Mouse (Mus musculus) CH12.LX (cell line): ENCODE data around the gene Ilf2. TPM values are rescaled to one million over a fixed set of nuclear protein-coding genes. Genes with fewer than 3 reads are reported as not detected.

Source experiments
- DNase-seq: peaks from one replicate; pipeline ENCODE4 v3.0.0-alpha.2; 2013; ENCODE audit errors: extremely low read depth
- H3K27ac ChIP-seq: 2 replicates; pipeline ENCODE4 v1.5.1; 2012; ENCODE audit warnings: low read depth, mild to moderate bottlenecking, control low read depth, moderate library complexity; ENCODE audit not compliant: insufficient read depth
- H3K27me3 ChIP-seq: replicated peaks from 2 replicates; pipeline ENCODE3; 2012; ENCODE audit warnings: inconsistent platforms
- H3K36me3 ChIP-seq, 2 experiments: replicated peaks in 1 of 2; 2 replicates each; pipeline versions ENCODE3 to v1.6.1; 2012; ENCODE audit warnings: inconsistent platforms in 1 of 2, low read length in 1 of 2, mild to moderate bottlenecking in 1 of 2, mixed read lengths in 1 of 2, moderate library complexity in 1 of 2; ENCODE audit not compliant: control insufficient read depth in 1 of 2, insufficient read depth in 1 of 2
- H3K4me1 ChIP-seq, 2 experiments: 2 replicates each; pipeline ENCODE4 v1.6.1; 2012; ENCODE audit warnings: inconsistent platforms in 1 of 2, moderate library complexity in 1 of 2; ENCODE audit not compliant: insufficient read depth in 2 of 2, control insufficient read depth in 1 of 2
- H3K4me2 ChIP-seq: 2 replicates; pipeline ENCODE4 v1.6.1; 2012; ENCODE audit warnings: low read depth, mild to moderate bottlenecking, control low read depth; ENCODE audit not compliant: poor library complexity, insufficient read depth, severe bottlenecking
- H3K4me3 ChIP-seq, 3 experiments: fragments of 150-350 bp in 1 of 3; sonication (generic) in 1 of 3; replicated peaks in 1 of 3; 2 replicates each; pipeline versions ENCODE3 to v1.5.1; 2011 to 2012; ENCODE audit warnings: low read depth in 2 of 3, low read length in 2 of 3, mild to moderate bottlenecking in 2 of 3, moderate library complexity in 2 of 3, control low read depth in 1 of 3, improper control_type of control experiment in 1 of 3, inconsistent platforms in 1 of 3, mixed read lengths in 1 of 3; ENCODE audit not compliant: poor library complexity in 1 of 3
- H3K79me2 ChIP-seq: replicated peaks from 2 replicates; pipeline ENCODE4 v1.6.1; 2012; ENCODE audit warnings: mild to moderate bottlenecking, moderate library complexity; ENCODE audit not compliant: control insufficient read depth, poor library complexity, insufficient read depth, severe bottlenecking; ENCODE audit errors: extremely low read depth
- H3K9ac ChIP-seq: 2 replicates; pipeline ENCODE4 v1.6.1; 2012; ENCODE audit warnings: low read depth, mild to moderate bottlenecking, control low read depth, moderate library complexity; ENCODE audit not compliant: insufficient read depth
- H3K9me3 ChIP-seq: replicated peaks from 2 replicates; pipeline ENCODE3; 2012; ENCODE audit warnings: low read length, inconsistent platforms, mixed read lengths
- BHLHE40 ChIP-seq: IDR thresholded peaks from 2 replicates; pipeline ENCODE4 v1.6.1; 2011; ENCODE audit warnings: mild to moderate bottlenecking, low read depth, low read length, improper control_type of control experiment
- CHD1 ChIP-seq: IDR thresholded peaks from 2 replicates; pipeline ENCODE4 v1.6.1; 2012; ENCODE audit warnings: low read depth, low read length, improper control_type of control experiment, inconsistent platforms
- CHD2 ChIP-seq: IDR thresholded peaks from 2 replicates; pipeline ENCODE4 v1.6.1; 2011; ENCODE audit warnings: low read length, improper control_type of control experiment
- CTCF ChIP-seq, 2 experiments: IDR thresholded peaks in 1 of 2; conservative IDR thresholded peaks in 1 of 2; 2 replicates each; pipeline ENCODE4 v1.5.1; 2011 to 2012; ENCODE audit warnings: low read depth in 2 of 2, low read length in 2 of 2, improper control_type of control experiment in 1 of 2, inconsistent platforms in 1 of 2, mild to moderate bottlenecking in 1 of 2, moderate library complexity in 1 of 2
- E2F4 ChIP-seq: IDR thresholded peaks from 2 replicates; pipeline ENCODE4 v1.6.1; 2011; ENCODE audit warnings: low read depth, low read length, improper control_type of control experiment; ENCODE audit not compliant: insufficient replicate concordance
- ELF1 ChIP-seq: IDR thresholded peaks from 2 replicates; pipeline ENCODE4 v1.6.1; 2014; ENCODE audit warnings: low read depth, mild to moderate bottlenecking, inconsistent platforms, low read length, improper control_type of control experiment
- EP300 ChIP-seq: IDR thresholded peaks from 2 replicates; pipeline ENCODE4 v1.6.1; 2011; ENCODE audit warnings: low read length, improper control_type of control experiment
- GABPA ChIP-seq: IDR thresholded peaks from 2 replicates; pipeline ENCODE4 v1.6.1; 2012; ENCODE audit warnings: low read depth, low read length, improper control_type of control experiment, inconsistent platforms; ENCODE audit not compliant: insufficient replicate concordance
- HCFC1 ChIP-seq: IDR thresholded peaks from 2 replicates; pipeline ENCODE4 v1.6.1; 2012; ENCODE audit warnings: low read depth, mild to moderate bottlenecking, inconsistent platforms, low read length, improper control_type of control experiment
- IRF4 ChIP-seq: IDR thresholded peaks from 2 replicates; pipeline ENCODE4 v1.6.1; 2014; ENCODE audit warnings: low read depth, mild to moderate bottlenecking, inconsistent platforms, low read length, improper control_type of control experiment
- JUN ChIP-seq: IDR thresholded peaks from 2 replicates; pipeline ENCODE4 v1.6.1; 2011; ENCODE audit warnings: low read depth, mild to moderate bottlenecking, low read length, improper control_type of control experiment, moderate library complexity; ENCODE audit not compliant: insufficient read depth
- KAT2A ChIP-seq: IDR thresholded peaks from 2 replicates; pipeline ENCODE4 v1.6.1; 2012; ENCODE audit warnings: low read length, improper control_type of control experiment, inconsistent platforms; ENCODE audit not compliant: insufficient replicate concordance
- MAFK ChIP-seq: IDR thresholded peaks from 2 replicates; pipeline ENCODE4 v1.6.1; 2011; ENCODE audit warnings: low read length, improper control_type of control experiment; ENCODE audit not compliant: insufficient replicate concordance
- MAX ChIP-seq: IDR thresholded peaks from 2 replicates; pipeline ENCODE4 v1.6.1; 2011; ENCODE audit warnings: low read length, improper control_type of control experiment
- MAZ ChIP-seq: IDR thresholded peaks from 2 replicates; pipeline ENCODE4 v1.6.1; 2012; ENCODE audit warnings: low read depth, mild to moderate bottlenecking, inconsistent platforms, low read length, improper control_type of control experiment, moderate library complexity
- MEF2A ChIP-seq: IDR thresholded peaks from 2 replicates; pipeline ENCODE4 v1.6.1; 2014; ENCODE audit warnings: low read depth, mild to moderate bottlenecking, inconsistent platforms, low read length, improper control_type of control experiment, borderline replicate concordance
- MXI1 ChIP-seq: IDR thresholded peaks from 2 replicates; pipeline ENCODE4 v1.6.1; 2011; ENCODE audit warnings: mild to moderate bottlenecking, low read depth, low read length, improper control_type of control experiment
- MYC ChIP-seq: IDR thresholded peaks from 2 replicates; pipeline ENCODE4 v1.6.1; 2011; ENCODE audit warnings: low read depth, mild to moderate bottlenecking, improper control_type of control experiment, low read length
- NELFE ChIP-seq: IDR thresholded peaks from 2 replicates; pipeline ENCODE4 v1.6.1; 2011; ENCODE audit warnings: low read depth, low read length, improper control_type of control experiment
- PAX5 ChIP-seq: IDR thresholded peaks from 2 replicates; pipeline ENCODE4 v1.6.1; 2012; ENCODE audit warnings: low read length, inconsistent platforms, mixed read lengths
- RAD21 ChIP-seq: IDR thresholded peaks from 2 replicates; pipeline ENCODE4 v1.6.1; 2011; ENCODE audit warnings: low read depth, mild to moderate bottlenecking, low read length, improper control_type of control experiment, moderate library complexity
- RCOR1 ChIP-seq: conservative IDR thresholded peaks from 2 replicates; pipeline ENCODE4 v1.6.1; 2012; ENCODE audit warnings: low read depth, mild to moderate bottlenecking, inconsistent platforms, low read length, improper control_type of control experiment
- SIN3A ChIP-seq: IDR thresholded peaks from 2 replicates; pipeline ENCODE4 v1.6.1; 2012; ENCODE audit warnings: low read length, improper control_type of control experiment, inconsistent platforms
- SMC3 ChIP-seq: IDR thresholded peaks from 2 replicates; pipeline ENCODE4 v1.6.1; 2011; ENCODE audit warnings: low read depth, low read length, improper control_type of control experiment
- TCF12 ChIP-seq: IDR thresholded peaks from 2 replicates; pipeline ENCODE4 v1.6.1; 2014; ENCODE audit warnings: low read depth, mild to moderate bottlenecking, inconsistent platforms, low read length, improper control_type of control experiment
- UBTF ChIP-seq: IDR thresholded peaks from 2 replicates; pipeline ENCODE4 v1.6.1; 2012; ENCODE audit warnings: low read depth, mild to moderate bottlenecking, inconsistent platforms, low read length, improper control_type of control experiment, moderate library complexity
- USF1 ChIP-seq: IDR thresholded peaks from 2 replicates; pipeline ENCODE4 v1.6.1; 2014; ENCODE audit warnings: low read depth, mild to moderate bottlenecking, inconsistent platforms, low read length, improper control_type of control experiment
- USF2 ChIP-seq: conservative IDR thresholded peaks from 2 replicates; pipeline ENCODE4 v1.6.1; 2011; ENCODE audit warnings: low read depth, low read length, improper control_type of control experiment
- ZC3H11A ChIP-seq: IDR thresholded peaks from 2 replicates; pipeline ENCODE4 v1.6.1; 2012; ENCODE audit warnings: low read depth, mild to moderate bottlenecking, inconsistent platforms, low read length, improper control_type of control experiment
- ZKSCAN1 ChIP-seq: IDR thresholded peaks from 2 replicates; pipeline ENCODE4 v1.6.1; 2012; ENCODE audit warnings: low read depth, inconsistent platforms, low read length, improper control_type of control experiment, borderline replicate concordance
- ZMIZ1 ChIP-seq: IDR thresholded peaks from 2 replicates; pipeline ENCODE4 v1.6.1; 2012; ENCODE audit warnings: low read depth, mild to moderate bottlenecking, inconsistent platforms, low read length, improper control_type of control experiment
- dilution Hi-C: fragments of 300-500 bp; cut with MboI; formaldehyde crosslinking; loops from 2 replicates; pipeline ENCODE4 v1.14.3; 2020; ENCODE audit warnings: low sequenced_read_pairs; ENCODE audit not compliant: extremely low pct_unique_long_range_greater_than_20kb, extremely low pct_ligation_motif_present
- in situ Hi-C: fragments of 300-500 bp; cut with MboI; formaldehyde crosslinking; loops from 3 replicates; pipeline ENCODE4 v1.14.3; 2019; ENCODE audit warnings: low sequenced_read_pairs, low pct_ligation_motif_present, low pct_unique_long_range_greater_than_20kb, mixed read lengths
- polyA plus RNA-seq: library from polyadenylated mRNA; unstranded; fragments of >175 nt; gene quantifications from 2 replicates; pipeline ENCODE4 v1.2.1, GENCODE M21; 2012; ENCODE audit warnings: low read depth; ENCODE audit not compliant: insufficient read length
- total RNA-seq, 2 experiments: library from RNA; depleted of rRNA; stranded (reverse); fragments of 300-350 nt in 1 of 2; fragments of >200 nt in 1 of 2; gene quantifications; 2 replicates each; pipeline ENCODE4 v1.2.3; 2012 to 2014

The Ilf2 gene
- total and polyA plus RNA-seq, 3 experiments, result 120 to 197 (median 182) TPM

DNA sequence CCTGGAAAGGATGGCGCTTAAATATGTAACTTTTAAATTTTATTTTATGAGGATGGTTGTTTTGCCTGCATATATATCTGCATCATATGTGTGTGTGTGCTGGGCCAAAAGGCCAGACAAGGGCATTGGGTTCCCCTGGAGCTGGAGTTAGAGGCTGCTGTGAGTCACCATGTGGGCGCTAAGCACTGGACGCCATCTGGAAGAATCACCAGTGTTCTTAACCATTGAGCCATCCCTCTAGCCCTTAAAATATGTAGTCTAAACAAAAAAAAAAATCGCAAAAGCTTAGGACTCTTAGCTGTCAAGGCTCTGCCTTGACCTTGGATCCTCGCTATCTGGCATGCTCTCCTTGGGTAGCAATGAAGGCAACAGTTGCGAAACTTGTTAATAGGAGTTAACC lies 12.7 kb downstream of the Ilf2 start:
- in situ Hi-C loops, result no loop called here
- H3K4me3 ChIP-seq, result no peak overlapping the region
- H3K4me2 ChIP-seq, result no peak overlapping the region
- dilution Hi-C loops, result no loop called here
- no peak overlapping the region for H3K27ac ChIP-seq
- peaks cover 42 to 59% of the 10 kb centered on the region in 2 experiments for H3K36me3 ChIP-seq
- no peaks in the 10 kb centered on the region for H3K9me3 ChIP-seq
- TF ChIP-seq HCFC1, result no peak
- no peak for TF ChIP-seq BHLHE40
- TF ChIP-seq CHD1, result no peak
- TF ChIP-seq MAFK, result no peak
- no peak for TF ChIP-seq NELFE
- TF ChIP-seq SMC3, result no peak
- TF ChIP-seq ZC3H11A, result no peak
- H3K9ac ChIP-seq, result no peak overlapping the region
- no peak for DNase-seq
- no peaks in the 10 kb centered on the region for H3K27me3 ChIP-seq
- H3K4me1 ChIP-seq, result peaks cover 0 to 11% of the 10 kb centered on the region in 2 experiments; a peak in 2 of 4 replicates
- H3K79me2 ChIP-seq, result peaks cover 7% of the 10 kb centered on the region; the same call in 1 of the 2 replicates

DNA sequence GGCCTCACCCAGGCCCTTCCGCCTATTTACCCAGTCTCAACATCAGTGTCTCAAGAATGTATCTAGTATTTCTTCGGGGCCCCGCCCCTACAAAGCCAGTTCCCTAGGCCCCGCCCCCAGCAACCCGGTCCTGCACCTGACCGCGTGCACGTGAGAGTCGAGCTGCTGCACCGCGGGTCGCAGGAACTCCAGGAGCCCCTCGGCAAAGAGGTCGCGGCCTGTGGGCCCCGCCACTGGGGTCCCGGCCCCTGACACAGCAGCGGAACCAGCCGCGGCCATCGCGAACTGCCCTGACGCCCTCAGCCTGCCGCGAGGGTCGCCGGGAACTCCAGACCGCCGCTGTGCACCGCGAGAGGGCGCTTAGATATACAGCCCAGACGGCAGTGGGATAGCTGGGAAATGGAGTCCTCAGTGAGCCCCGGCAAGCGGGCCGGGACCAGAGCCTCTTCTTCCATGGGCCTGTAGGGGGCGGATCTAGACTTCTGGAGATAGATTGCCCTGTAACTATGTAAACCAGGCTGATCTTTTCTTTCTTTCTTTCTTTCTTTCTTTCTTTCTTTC lies 14.8 kb downstream of the Ilf2 start, which contains the start of gene Snapin:
Gene Snapin (minus strand): TSS at position 338 of the 561 bp plus-strand sequence.
- H3K4me1 ChIP-seq, result peaks cover 0 to 11% of the 10 kb centered on the region in 2 experiments; a peak in 2 of 4 replicates
- peak within 1 kb of the TSS; percentile 95 for H3K9ac ChIP-seq
- H3K27me3 ChIP-seq, result no peaks in the 10 kb centered on the region
- H3K4me3 ChIP-seq, result peak within 1 kb of the TSS; percentile 67 to 79 (median 71)
- dilution Hi-C loops (no loop called here), in situ Hi-C loops (no loop called here)
- H3K9me3 ChIP-seq, result no peaks in the 10 kb centered on the region
- peaks cover 7% of the 10 kb centered on the region; the same call in 1 of the 2 replicates for H3K79me2 ChIP-seq
- peak within 1 kb of the TSS; percentile 87 for H3K4me2 ChIP-seq
- H3K36me3 ChIP-seq, result peaks cover 34 to 59% of the 10 kb centered on the region in 2 experiments
- DNase-seq, result peak; percentile 96
- H3K27ac ChIP-seq, result peak within 1 kb of the TSS; percentile 44
- TF ChIP-seq MEF2A (peak; percentile 45), MAZ (peak; percentile 53; the same call in 1 of the 2 replicates), CHD2 (peak; percentile 96), UBTF (0 out of 2 replicates have a peak, but pooled peaks have one; percentile 47), CTCF (conservative IDR thresholded peaks at IDR 0.05 in 1 of 2, IDR thresholded peaks at IDR 0.05 in 1 of 2; ENCODE audit: low read depth in 2 of 2, low read length in 2 of 2) (peak; percentile 24 to 89; a peak in 2 of 4 replicates), IRF4 (peak; percentile 55; the same call in 1 of the 2 replicates), RAD21 (peak; percentile 41), SIN3A (peak; percentile 84), MAX (peak; percentile 64), MYC (peak; percentile 69; the same call in 1 of the 2 replicates), NELFE (peak; percentile 78), MAFK (no peak), EP300 (peak; percentile 14; the same call in 1 of the 2 replicates), USF2 (no peak), ZMIZ1 (peak; percentile 73), KAT2A (peak; percentile 90; the same call in 1 of the 2 replicates), E2F4 (no peak), MXI1 (peak; percentile 87), ZKSCAN1 (no peak), USF1 (no peak), TCF12 (peak; percentile 76; the same call in 1 of the 2 replicates), BHLHE40 (peak; percentile 96), RCOR1 (no peak), ELF1 (peak; percentile 73), SMC3 (peak; percentile 53), GABPA (peak; percentile 49; the same call in 1 of the 2 replicates), JUN (no peak), PAX5 (no peak), ZC3H11A (no peak)
